In genomic region chr6:52824977-52825482, GRCm38 (mm10) we compare ENCODE assay signal across 9 mouse cellular contexts.
DNase-seq lines count a peak whose midpoint lies in the region; ATAC-seq and TF ChIP-seq lines count a peak whose summit lies in the region.
"Had no signal": no experiment of that assay in that cellular context is flagged by ENCODE, and none has a peak within 500 bp of the region (broad histone marks: within the 10 kb centered on the region; RNA-seq: fewer than 3 reads in every experiment).

No protein-coding gene starts in this region.

- H3K4me2 ChIP-seq in forebrain, embryonic 12.5 days: no peak overlapping the region
- no peak overlapping the region for H3K4me2 ChIP-seq in lung, postnatal 0 days (replicated peaks; ENCODE audit: low read depth, low read length)

- intact Hi-C loops in left cerebral cortex, postnatal 4 days (cut with DNase I): loop anchor here (10.0 kb wide), 1 partner anchor 90 kb away; no protein-coding TSS in a partner anchor

- no peak overlapping the region for H3K4me3 ChIP-seq in forebrain, embryonic 12.5 days (replicated peaks)
- no peak overlapping the region for H3K4me3 ChIP-seq in lung, postnatal 0 days (ENCODE audit: low read depth, low read length)

- no peak for TF ChIP-seq CTCF in lung, postnatal 0 days (IDR thresholded peaks at IDR 0.05)

- no peak for TF ChIP-seq EP300 in lung, postnatal 0 days (IDR thresholded peaks at IDR 0.05)

- no peak overlapping the region for H3K9ac ChIP-seq in forebrain, embryonic 12.5 days
- H3K9ac ChIP-seq in lung, postnatal 0 days (replicated peaks; ENCODE audit: low read depth): no peak overlapping the region

- H3K27ac ChIP-seq in forebrain, embryonic 12.5 days: no peak overlapping the region
- H3K27ac ChIP-seq in lung, postnatal 0 days (ENCODE audit: low read length): no peak overlapping the region
- H3K27ac ChIP-seq: macrophage had no signal

- peak; percentile 22 to 55 for DNase-seq in frontal cortex, adult 2 months (ENCODE audit: extremely low spot score in 1 of 2, low spot score in 1 of 2)
- DNase-seq in frontal cortex, postnatal 14 days (ENCODE audit: low spot score in 2 of 2): no peak
- DNase-seq in adrenal gland, postnatal 36 days: peak; percentile 35 to 50
- DNase-seq in left cerebral cortex, postnatal 4 days: peak; percentile 61
- DNase-seq in lung, postnatal 4 days: no peak
- no peak for DNase-seq in lung, postnatal 0 days (ENCODE audit: low spot score)
- DNase-seq in thymus, postnatal 25 days: no peak

- H3K36me3 ChIP-seq in forebrain, embryonic 12.5 days (replicated peaks): no peaks in the 10 kb centered on the region
- no peaks in the 10 kb centered on the region for H3K36me3 ChIP-seq in lung, postnatal 0 days (ENCODE audit: insufficient read depth, low read length)

- WGBS in forebrain, embryonic 12.5 days: 48% methylated on average over 3 of the region's 3 CpGs
- WGBS in lung, postnatal 0 days: 86% methylated on average over 3 of the region's 3 CpGs

- peak; percentile 90; the same call in 1 of the 2 replicates for ATAC-seq in forebrain, embryonic 12.5 days (ENCODE audit: low FRiP score)
- ATAC-seq in lung, postnatal 0 days: no peak

- H3K27me3 ChIP-seq in forebrain, embryonic 12.5 days: peaks cover 72% of the 10 kb centered on the region
- no peaks in the 10 kb centered on the region for H3K27me3 ChIP-seq in lung, postnatal 0 days (replicated peaks; ENCODE audit: insufficient read depth, low read length)

- H3K4me1 ChIP-seq in forebrain, embryonic 12.5 days: peaks cover 44% of the 10 kb centered on the region
- no peaks in the 10 kb centered on the region for H3K4me1 ChIP-seq in lung, postnatal 0 days (ENCODE audit: insufficient read depth, low read depth, low read length)

- no peaks in the 10 kb centered on the region for H3K9me3 ChIP-seq in forebrain, embryonic 12.5 days
- no peaks in the 10 kb centered on the region for H3K9me3 ChIP-seq in lung, postnatal 0 days (ENCODE audit: low read length)

Comparison
In these comparisons a context has a peak if more than half of its experiments do, and no peak if none do; other contexts are left out.
1. DNase-seq: peak in frontal cortex, adult 2 months (2 of 2), adrenal gland, postnatal 36 days (2 of 2) and left cerebral cortex, postnatal 4 days (single experiment); none in frontal cortex, postnatal 14 days (0 of 2), lung, postnatal 4 days (0 of 2), lung, postnatal 0 days (single experiment) and thymus, postnatal 25 days (single experiment).